Comparison of ENCODE assay signal across 7 mouse cellular contexts in the genomic region with DNA sequence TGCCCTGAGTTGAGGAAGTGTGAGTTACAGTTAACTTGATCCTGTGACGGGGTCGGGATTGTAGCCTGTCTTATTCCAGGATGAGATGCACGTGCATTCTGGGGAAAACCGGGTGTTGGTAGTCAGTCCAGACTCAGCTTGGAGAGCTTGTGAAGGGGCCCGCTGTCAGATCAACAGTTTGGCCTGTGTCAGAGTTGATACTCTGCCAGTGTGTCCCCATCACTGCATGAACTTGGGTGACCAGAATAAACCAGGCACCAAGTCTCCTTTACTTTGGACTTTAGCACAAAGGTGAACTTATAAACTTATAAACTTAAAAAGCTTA. TPM values are rescaled to one million over a fixed set of nuclear protein-coding genes. Genes with fewer than 3 reads are reported as not detected.
A peak's percentile ranks its signal among the peaks of the same experiment; 100 is the strongest.
DNase-seq lines count a peak whose midpoint lies in the region; ATAC-seq and TF ChIP-seq lines count a peak whose summit lies in the region.

No protein-coding gene starts in this region.

- H3K4me3 ChIP-seq in C2C12 (ENCODE audit: insufficient read depth, poor library complexity, severe bottlenecking): peak overlapping the region; percentile 57
- peak overlapping the region; percentile 99 for H3K4me3 ChIP-seq in forebrain, embryonic 14.5 days (ENCODE audit: low read depth, low read length)
- H3K4me3 ChIP-seq in liver, embryonic 13.5 days (replicated peaks): peak overlapping the region; percentile 95

- peak overlapping the region; percentile 100 for H3K4me2 ChIP-seq in forebrain, embryonic 14.5 days (ENCODE audit: low read length)
- peak overlapping the region; percentile 88 for H3K4me2 ChIP-seq in liver, embryonic 13.5 days

- peak overlapping the region; percentile 80 for H3ac ChIP-seq in C2C12 (ENCODE audit: control insufficient read depth, insufficient read length, low read depth)

- WGBS in forebrain, embryonic 14.5 days: 0% methylated on average over 5 of the region's 5 CpGs
- WGBS in liver, embryonic 13.5 days (ENCODE audit: insufficient replicate concordance): 2% methylated on average over 5 of the region's 5 CpGs

- TF ChIP-seq CTCF in C2C12 (IDR thresholded peaks at IDR 0.05; ENCODE audit: control insufficient read depth, insufficient read depth, insufficient read length): no peak

- DNase-seq in 3T3-L1 (ENCODE audit: low read depth, low spot score): peak; percentile 43
- no peak for DNase-seq in forebrain, embryonic 14.5 days (ENCODE audit: low spot score)
- DNase-seq in liver, embryonic 13.5 days: no peak
- no peak for DNase-seq in urinary bladder, postnatal 25 days (ENCODE audit: low spot score)
- no peak for DNase-seq in gastrocnemius, postnatal 25 days
- DNase-seq in cerebellum, adult 9-10 months: no peak

- H3K79me3 ChIP-seq in C2C12 (ENCODE audit: low read depth): peaks cover 50% of the 10 kb centered on the region

- H3K27ac ChIP-seq in forebrain, embryonic 14.5 days (ENCODE audit: low read depth, low read length): no peak overlapping the region
- peak overlapping the region; percentile 87 for H3K27ac ChIP-seq in liver, embryonic 13.5 days

- H3K27me3 ChIP-seq in C2C12 (ENCODE audit: control insufficient read depth, insufficient read depth, insufficient read length): no peaks in the 10 kb centered on the region
- no peaks in the 10 kb centered on the region for H3K27me3 ChIP-seq in forebrain, embryonic 14.5 days (replicated peaks; ENCODE audit: control insufficient read depth, insufficient read depth, low read length)
- H3K27me3 ChIP-seq in liver, embryonic 13.5 days: no peaks in the 10 kb centered on the region

- ATAC-seq in forebrain, embryonic 14.5 days: no peak
- peak; percentile 10; the same call in 1 of the 2 replicates for ATAC-seq in liver, embryonic 13.5 days (ENCODE audit: low read depth)

- peaks cover 14% of the 10 kb centered on the region for H3K36me3 ChIP-seq in C2C12 (ENCODE audit: control insufficient read depth, insufficient read depth)
- H3K36me3 ChIP-seq in forebrain, embryonic 14.5 days (ENCODE audit: control insufficient read depth, insufficient read depth, low read length): peaks cover 15% of the 10 kb centered on the region
- H3K36me3 ChIP-seq in liver, embryonic 13.5 days: peaks cover 26% of the 10 kb centered on the region

- H3K9ac ChIP-seq in forebrain, embryonic 14.5 days (ENCODE audit: low read length): peak overlapping the region; percentile 91
- H3K9ac ChIP-seq in liver, embryonic 13.5 days: peak overlapping the region; percentile 95

- no peaks in the 10 kb centered on the region for H3K9me3 ChIP-seq in forebrain, embryonic 14.5 days (replicated peaks; ENCODE audit: control insufficient read depth, low read length)
- H3K9me3 ChIP-seq in liver, embryonic 13.5 days (replicated peaks): no peaks in the 10 kb centered on the region

- H3K4me1 ChIP-seq in forebrain, embryonic 14.5 days (ENCODE audit: control insufficient read depth, insufficient read depth, low read length): peaks cover 18% of the 10 kb centered on the region
- peaks cover 68% of the 10 kb centered on the region for H3K4me1 ChIP-seq in liver, embryonic 13.5 days (replicated peaks)

- peaks cover 84% of the 10 kb centered on the region for H3K79me2 ChIP-seq in C2C12 (ENCODE audit: control insufficient read depth, insufficient read depth)

TF ChIP-seq in C2C12, 6 proteins besides CTCF, POLR2A, EP300 and RAD21:
- no peak for TF ChIP-seq FOSL1 (IDR thresholded peaks at IDR 0.05; ENCODE audit: insufficient read depth, low read length, poor library complexity, severe bottlenecking)

RNA-seq across cellular contexts. Expression of gene Trim11, which starts 0.8 kb away (rescaled TPM):
- 15.1 TPM for polyA plus RNA-seq in C2C12 (2012; fragmentation: generic; extraction: Trizol)
- polyA plus RNA-seq in forebrain, embryonic 14.5 days (2014; fragmentation: Nextera tagmentation; extraction: Ambion mirVana): 20.7 and 24.0 TPM in 2 replicates
- polyA plus RNA-seq in liver, embryonic 13.5 days (2015; fragmentation: Nextera tagmentation; extraction: Ambion mirVana): 8.9 and 9.2 TPM in 2 replicates
- 1 to 10 TPM; 6.7 to 8.1 TPM for total RNA-seq in gastrocnemius, postnatal 25 days (2021)

RNA-seq across cellular contexts. Expression of gene Hist3h2a, which starts 24.2 kb away (rescaled TPM):
- 11.4 TPM for polyA plus RNA-seq in C2C12 (2012; fragmentation: generic; extraction: Trizol)
- polyA plus RNA-seq in forebrain, embryonic 14.5 days (2014; fragmentation: Nextera tagmentation; extraction: Ambion mirVana): 149 and 151 TPM in 2 replicates
- 12.3 and 13.7 TPM in 2 replicates for polyA plus RNA-seq in liver, embryonic 13.5 days (2015; fragmentation: Nextera tagmentation; extraction: Ambion mirVana)
- 10 to 100 TPM; 10.1 to 11.1 TPM for total RNA-seq in gastrocnemius, postnatal 25 days (2021)

RNA-seq across cellular contexts. Expression of gene Trim17, which starts 24.2 kb away (rescaled TPM):
- 0.22 TPM for polyA plus RNA-seq in C2C12 (2012; fragmentation: generic; extraction: Trizol)
- 1.3 and 1.9 TPM in 2 replicates for polyA plus RNA-seq in forebrain, embryonic 14.5 days (2014; fragmentation: Nextera tagmentation; extraction: Ambion mirVana)
- polyA plus RNA-seq in liver, embryonic 13.5 days (2015; fragmentation: Nextera tagmentation; extraction: Ambion mirVana): 0.06 and 0.18 TPM in 2 replicates
- total RNA-seq in gastrocnemius, postnatal 25 days (2021): under 1 TPM; 0.13 to 0.18 TPM

RNA-seq across cellular contexts. Expression of gene Hist3h2ba, which starts 29.9 kb away (rescaled TPM):
- 1.6 TPM for polyA plus RNA-seq in C2C12 (2012; fragmentation: generic; extraction: Trizol)
- 279 and 359 TPM in 2 replicates for polyA plus RNA-seq in forebrain, embryonic 14.5 days (2014; fragmentation: Nextera tagmentation; extraction: Ambion mirVana)
- 5.5 and 6.3 TPM in 2 replicates for polyA plus RNA-seq in liver, embryonic 13.5 days (2015; fragmentation: Nextera tagmentation; extraction: Ambion mirVana)
- total RNA-seq in gastrocnemius, postnatal 25 days (2021): 1 to 10 TPM; 1.1 to 1.2 TPM

RNA-seq across cellular contexts. Expression of gene Rnf187, which starts 40.0 kb away (rescaled TPM):
- polyA plus RNA-seq in C2C12 (2012; fragmentation: generic; extraction: Trizol): 245 TPM
- 457 and 463 TPM in 2 replicates for polyA plus RNA-seq in forebrain, embryonic 14.5 days (2014; fragmentation: Nextera tagmentation; extraction: Ambion mirVana)
- 125 and 130 TPM in 2 replicates for polyA plus RNA-seq in liver, embryonic 13.5 days (2015; fragmentation: Nextera tagmentation; extraction: Ambion mirVana)
- total RNA-seq in gastrocnemius, postnatal 25 days (2021): 100 to 1,000 TPM in 1 of 2 experiments, 10 to 100 TPM in 1; 99.3 to 105 TPM

Comparison
In these comparisons a context has a peak if more than half of its experiments do, and no peak if none do; other contexts are left out.
1. RNA of gene Hist3h2a, which starts 24.2 kb away (polyA plus RNA-seq): 149 to 151 TPM in forebrain, embryonic 14.5 days; 12.3 to 13.7 TPM in liver, embryonic 13.5 days and 11.4 TPM in C2C12 (single experiment); every median in the first group is over 10 times any median in the second.
2. Peak in every context shown above with its lines, with median percentiles within 50 percentile points of each other: H3K4me3 ChIP-seq.